Mouse (Mus musculus): ENCODE results near the gene Ext2. TPM values are rescaled to one million over a fixed set of nuclear protein-coding genes. Genes with fewer than 3 reads are reported as not detected.

Ext2 gene
- polyA plus RNA-seq, 1 experiment from 2014 or later: 68.2 TPM

- Histone ChIP-seq H3K27me3 (replicated peaks; ENCODE audit: control insufficient read depth, insufficient read depth, low read length) (no peaks in the 10 kb centered on the region), H3K36me3 (ENCODE audit: control insufficient read depth, insufficient read depth, low read length) (no peaks in the 10 kb centered on the region), H3K4me2 (ENCODE audit: low read length) (no peak overlapping the region), H3K4me3 (ENCODE audit: low read length) (no peak overlapping the region), H3K4me1 (ENCODE audit: control insufficient read depth, insufficient read depth, low read depth, low read length) (no peaks in the 10 kb centered on the region; the same call in none of the 2 replicates), H3K9ac (ENCODE audit: low read depth, low read length) (no peak overlapping the region), H3K27ac (ENCODE audit: low read depth, low read length) (no peak overlapping the region), H3K9me3 (ENCODE audit: control insufficient read depth, low read length) (no peaks in the 10 kb centered on the region)
- no peak for ATAC-seq
- 35% methylated on average over 3 of the region's 3 CpGs for WGBS
These were observed 156.1 kb downstream of the Ext2 start for GRCm38 (mm10) chr2:93666146-93666858.

GRCm38 (mm10) chr2:93665472-93665871, 156.9 kb downstream of the Ext2 start:
- no peaks in the 10 kb centered on the region; the same call in none of the 2 replicates for H3K4me1 ChIP-seq (ENCODE audit: control insufficient read depth, insufficient read depth, low read depth, low read length)
- no peaks in the 10 kb centered on the region for H3K27me3 ChIP-seq (replicated peaks; ENCODE audit: control insufficient read depth, insufficient read depth, low read length)
- ATAC-seq: no peak
- H3K4me3 ChIP-seq (ENCODE audit: low read length): no peak overlapping the region
- H3K36me3 ChIP-seq (ENCODE audit: control insufficient read depth, insufficient read depth, low read length): no peaks in the 10 kb centered on the region
- no peaks in the 10 kb centered on the region for H3K9me3 ChIP-seq (ENCODE audit: control insufficient read depth, low read length)
- no peak overlapping the region for H3K4me2 ChIP-seq (ENCODE audit: low read length)
- WGBS: 76% methylated on average over 4 of the region's 5 CpGs
- H3K27ac ChIP-seq (ENCODE audit: low read depth, low read length): no peak overlapping the region
- H3K9ac ChIP-seq (ENCODE audit: low read depth, low read length): no peak overlapping the region

- Histone ChIP-seq H3K4me3 (ENCODE audit: low read length) (no peak overlapping the region), H3K4me1 (ENCODE audit: control insufficient read depth, insufficient read depth, low read depth, low read length) (no peaks in the 10 kb centered on the region; the same call in none of the 2 replicates), H3K36me3 (ENCODE audit: control insufficient read depth, insufficient read depth, low read length) (no peaks in the 10 kb centered on the region), H3K9me3 (ENCODE audit: control insufficient read depth, low read length) (no peaks in the 10 kb centered on the region), H3K27ac (ENCODE audit: low read depth, low read length) (no peak overlapping the region), H3K27me3 (replicated peaks; ENCODE audit: control insufficient read depth, insufficient read depth, low read length) (no peaks in the 10 kb centered on the region), H3K9ac (ENCODE audit: low read depth, low read length) (no peak overlapping the region), H3K4me2 (ENCODE audit: low read length) (no peak overlapping the region)
- no peak for ATAC-seq
- WGBS: 15% methylated on average over 16 of the region's 16 CpGs
These were observed 160.0 kb downstream of the Ext2 start for GRCm38 (mm10) chr2:93662240-93662865.

GRCm38 (mm10) chr2:93661096-93661495, 161.3 kb downstream of the Ext2 start:
- Histone ChIP-seq H3K27ac (ENCODE audit: low read depth, low read length) (no peak overlapping the region), H3K4me3 (ENCODE audit: low read length) (no peak overlapping the region), H3K9me3 (ENCODE audit: control insufficient read depth, low read length) (no peaks in the 10 kb centered on the region), H3K9ac (ENCODE audit: low read depth, low read length) (no peak overlapping the region), H3K36me3 (ENCODE audit: control insufficient read depth, insufficient read depth, low read length) (no peaks in the 10 kb centered on the region), H3K4me2 (ENCODE audit: low read length) (no peak overlapping the region), H3K4me1 (ENCODE audit: control insufficient read depth, insufficient read depth, low read depth, low read length) (no peaks in the 10 kb centered on the region; the same call in none of the 2 replicates), H3K27me3 (replicated peaks; ENCODE audit: control insufficient read depth, insufficient read depth, low read length) (no peaks in the 10 kb centered on the region)
- 78% methylated on average over 6 of the region's 6 CpGs for WGBS
- ATAC-seq: no peak

GRCm38 (mm10) chr2:93659705-93660308, 162.6 kb downstream of the Ext2 start:
- no peak overlapping the region for H3K4me2 ChIP-seq (ENCODE audit: low read length)
- WGBS: 72% methylated on average over 6 of the region's 6 CpGs
- ATAC-seq: no peak; the same call in 1 of the 2 replicates
- no peak overlapping the region for H3K9ac ChIP-seq (ENCODE audit: low read depth, low read length)
- no peak overlapping the region for H3K27ac ChIP-seq (ENCODE audit: low read depth, low read length)
- H3K9me3 ChIP-seq (ENCODE audit: control insufficient read depth, low read length): no peaks in the 10 kb centered on the region
- H3K4me3 ChIP-seq (ENCODE audit: low read length): no peak overlapping the region
- no peaks in the 10 kb centered on the region for H3K36me3 ChIP-seq (ENCODE audit: control insufficient read depth, insufficient read depth, low read length)
- H3K4me1 ChIP-seq (ENCODE audit: control insufficient read depth, insufficient read depth, low read depth, low read length): no peaks in the 10 kb centered on the region; the same call in 1 of the 2 replicates
- no peaks in the 10 kb centered on the region for H3K27me3 ChIP-seq (replicated peaks; ENCODE audit: control insufficient read depth, insufficient read depth, low read length)

- Histone ChIP-seq H3K27ac (ENCODE audit: low read depth, low read length) (no peak overlapping the region), H3K9ac (ENCODE audit: low read depth, low read length) (no peak overlapping the region), H3K4me1 (ENCODE audit: control insufficient read depth, insufficient read depth, low read depth, low read length) (no peaks in the 10 kb centered on the region; the same call in 1 of the 2 replicates), H3K9me3 (ENCODE audit: control insufficient read depth, low read length) (no peaks in the 10 kb centered on the region), H3K36me3 (ENCODE audit: control insufficient read depth, insufficient read depth, low read length) (no peaks in the 10 kb centered on the region), H3K27me3 (replicated peaks; ENCODE audit: control insufficient read depth, insufficient read depth, low read length) (no peaks in the 10 kb centered on the region), H3K4me2 (ENCODE audit: low read length) (no peak overlapping the region), H3K4me3 (ENCODE audit: low read length) (no peak overlapping the region)
- 28% methylated on average over 3 of the region's 3 CpGs for WGBS
- no peak for ATAC-seq
These were observed 163.4 kb downstream of the Ext2 start for GRCm38 (mm10) chr2:93659004-93659403.

- H3K27me3 ChIP-seq (replicated peaks; ENCODE audit: control insufficient read depth, insufficient read depth, low read length): peaks cover 10% of the 10 kb centered on the region
- no peak for ATAC-seq
- no peaks in the 10 kb centered on the region for H3K9me3 ChIP-seq (ENCODE audit: control insufficient read depth, low read length)
- H3K4me2 ChIP-seq (ENCODE audit: low read length): no peak overlapping the region
- no peak overlapping the region for H3K27ac ChIP-seq (ENCODE audit: low read depth, low read length)
- H3K4me1 ChIP-seq (ENCODE audit: control insufficient read depth, insufficient read depth, low read depth, low read length): no peaks in the 10 kb centered on the region
- no peak overlapping the region for H3K4me3 ChIP-seq (ENCODE audit: low read length)
- no peak overlapping the region for H3K9ac ChIP-seq (ENCODE audit: low read depth, low read length)
- H3K36me3 ChIP-seq (ENCODE audit: control insufficient read depth, insufficient read depth, low read length): no peaks in the 10 kb centered on the region
- 57% methylated on average over 11 of the region's 11 CpGs for WGBS
These were observed 167.9 kb downstream of the Ext2 start for GRCm38 (mm10) chr2:93654336-93655055.

GRCm38 (mm10) chr2:93649243-93649870, 173.0 kb downstream of the Ext2 start:
- ATAC-seq: peak; percentile 37; the same call in 1 of the 2 replicates
- Histone ChIP-seq H3K27me3 (replicated peaks; ENCODE audit: control insufficient read depth, insufficient read depth, low read length) (peaks cover 28% of the 10 kb centered on the region), H3K9ac (ENCODE audit: low read depth, low read length) (no peak overlapping the region), H3K4me1 (ENCODE audit: control insufficient read depth, insufficient read depth, low read depth, low read length) (peaks cover 4% of the 10 kb centered on the region; the same call in 1 of the 2 replicates), H3K4me2 (ENCODE audit: low read length) (no peak overlapping the region), H3K36me3 (ENCODE audit: control insufficient read depth, insufficient read depth, low read length) (no peaks in the 10 kb centered on the region), H3K4me3 (ENCODE audit: low read length) (no peak overlapping the region), H3K9me3 (ENCODE audit: control insufficient read depth, low read length) (no peaks in the 10 kb centered on the region), H3K27ac (ENCODE audit: low read depth, low read length) (no peak overlapping the region)
- 29% methylated on average over 4 of the region's 4 CpGs for WGBS
